In genomic region chrX:159515599-159515998, GRCm38 (mm10) we compare ENCODE assay signal across 19 mouse cellular contexts.
"Had no signal": no experiment of that assay in that cellular context is flagged by ENCODE, and none has a peak within 500 bp of the region (broad histone marks: within the 10 kb centered on the region; RNA-seq: fewer than 3 reads in every experiment).

No protein-coding gene starts in this region.

- H3K36me3 ChIP-seq: lung, embryonic 15.5 days; midbrain, embryonic 10.5 days; midbrain, embryonic 12.5 days; neural tube, embryonic 13.5 days; neural tube, embryonic 15.5 days had no signal

- H3K4me3 ChIP-seq: lung, embryonic 15.5 days; midbrain, embryonic 10.5 days; midbrain, embryonic 12.5 days; myocyte; neural tube, embryonic 13.5 days; neural tube, embryonic 15.5 days had no signal

- H3K27me3 ChIP-seq: lung, embryonic 15.5 days; midbrain, embryonic 12.5 days; neural tube, embryonic 13.5 days; neural tube, embryonic 15.5 days had no signal

- ATAC-seq: liver, postnatal 0 days; midbrain, embryonic 16.5 days had no signal

- DNase-seq: liver, postnatal 0 days; lung, adult 2 months; lung, postnatal 10 days; lung, postnatal 4 days; midbrain, embryonic 14.5 days; retina, postnatal 1 day; right cerebral cortex, postnatal 25 days; right cerebral cortex, postnatal 4 days; spleen, adult 18-20 months; thymus, adult 18-20 months; thymus, postnatal 14 days; thymus, postnatal 36 days had no signal

- H3K27ac ChIP-seq: lung, embryonic 15.5 days; midbrain, embryonic 10.5 days; midbrain, embryonic 12.5 days; neural tube, embryonic 13.5 days; neural tube, embryonic 15.5 days had no signal

- H3K4me1 ChIP-seq: lung, embryonic 15.5 days; midbrain, embryonic 10.5 days; midbrain, embryonic 12.5 days; neural tube, embryonic 13.5 days; neural tube, embryonic 15.5 days had no signal
